Mouse (Mus musculus): ENCODE measurements at regions not wholly inside any gene's neighbourhood (a gene's known extent, or its start where the extent isn't known, plus 50 kb on each side); places are given as distances from the start of the nearest gene placed in this dataset.

- no peak for TF ChIP-seq CTCF (IDR thresholded peaks at IDR 0.05; ENCODE audit: insufficient read depth, low read length)
- no peak for TF ChIP-seq POLR2A (IDR thresholded peaks at IDR 0.05; ENCODE audit: borderline replicate concordance, extremely low read depth, low read depth, low read length)
- H3K4me3 ChIP-seq (replicated peaks; ENCODE audit: extremely low read depth, low read depth, low read length): no peak overlapping the region
- WGBS: 83% methylated on average over 5 of the region's 5 CpGs
- DNase-seq: no peak
- H3K4me1 ChIP-seq (ENCODE audit: control insufficient read depth, insufficient read depth, low read length): no peaks in the 10 kb centered on the region
Measured at GRCm38 (mm10) chr12:32621739-32622138, 197.6 kb upstream of the Nampt start.

DNA sequence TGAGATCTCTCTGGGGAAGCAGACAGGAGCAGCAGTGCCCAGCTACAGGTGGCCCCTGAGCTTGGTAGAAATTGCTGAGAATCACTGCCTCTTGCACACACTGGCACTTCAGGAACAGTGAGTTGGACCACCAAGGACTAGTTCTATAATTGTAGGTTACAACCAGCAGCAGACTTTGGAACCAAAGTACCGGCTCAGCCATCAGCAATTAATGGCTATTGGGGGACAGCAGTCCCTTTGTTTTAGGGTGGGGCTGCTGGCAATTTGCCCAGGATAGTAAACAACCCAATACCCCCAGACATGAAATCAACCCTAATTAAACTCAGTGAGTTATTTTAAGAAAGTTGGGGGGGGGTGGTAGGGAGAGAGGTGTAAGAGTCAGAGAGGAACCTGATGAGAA is 190.8 kb upstream of the Nampt start:
- no peak for TF ChIP-seq CTCF (IDR thresholded peaks at IDR 0.05; ENCODE audit: insufficient read depth, low read length)
- TF ChIP-seq POLR2A (IDR thresholded peaks at IDR 0.05; ENCODE audit: borderline replicate concordance, extremely low read depth, low read depth, low read length): no peak
- Histone ChIP-seq H3K4me1 (ENCODE audit: control insufficient read depth, insufficient read depth, low read length) (peaks cover 5% of the 10 kb centered on the region; the same call in 1 of the 2 replicates), H3K4me3 (replicated peaks; ENCODE audit: extremely low read depth, low read depth, low read length) (no peak overlapping the region)
- 94% methylated on average over 1 of the region's 1 CpGs for WGBS
- no peak for DNase-seq

DNA sequence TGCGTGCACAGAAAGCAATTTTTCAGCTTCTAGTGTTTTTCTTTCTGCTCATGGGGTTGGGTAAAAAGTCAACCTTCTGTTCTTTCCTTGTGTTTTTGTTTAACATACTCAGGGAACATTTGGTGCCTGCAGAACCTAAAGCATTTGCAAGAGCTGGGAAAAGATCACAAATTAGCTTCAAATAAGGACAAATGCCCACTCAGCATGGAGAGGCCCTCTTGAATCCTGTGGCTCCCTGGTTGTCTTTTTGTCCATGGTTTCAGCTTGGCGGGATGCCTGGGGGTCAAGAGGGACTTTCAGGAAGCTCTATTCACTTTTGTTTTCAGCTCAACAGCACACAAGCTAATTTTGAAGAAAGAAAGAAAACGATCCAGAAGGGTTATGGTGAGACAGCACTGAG is 186.4 kb upstream of the Nampt start:
- Histone ChIP-seq H3K4me1 (ENCODE audit: control insufficient read depth, insufficient read depth, low read length) (peaks cover 7% of the 10 kb centered on the region), H3K4me3 (replicated peaks; ENCODE audit: extremely low read depth, low read depth, low read length) (no peak overlapping the region)
- peak; percentile 42 for DNase-seq
- WGBS: 46% methylated on average over 3 of the region's 3 CpGs
- TF ChIP-seq CTCF (IDR thresholded peaks at IDR 0.05; ENCODE audit: insufficient read depth, low read length) (no peak), POLR2A (IDR thresholded peaks at IDR 0.05; ENCODE audit: borderline replicate concordance, extremely low read depth, low read depth, low read length) (no peak)

- Histone ChIP-seq H3K4me3 (replicated peaks; ENCODE audit: extremely low read depth, low read depth, low read length) (no peak overlapping the region), H3K4me1 (ENCODE audit: control insufficient read depth, insufficient read depth, low read length) (peaks cover 7% of the 10 kb centered on the region)
- no peak for TF ChIP-seq POLR2A (IDR thresholded peaks at IDR 0.05; ENCODE audit: borderline replicate concordance, extremely low read depth, low read depth, low read length)
- TF ChIP-seq CTCF (IDR thresholded peaks at IDR 0.05; ENCODE audit: insufficient read depth, low read length): no peak
- 22% methylated on average over 5 of the region's 5 CpGs for WGBS
- no peak for DNase-seq
Measured at GRCm38 (mm10) chr12:32635055-32635454, 184.3 kb upstream of the Nampt start.

- DNase-seq: no peak
- 1% methylated on average over 8 of the region's 8 CpGs for WGBS
- peak overlapping the region; percentile 23 for H3K4me3 ChIP-seq (replicated peaks; ENCODE audit: extremely low read depth, low read depth, low read length)
- H3K4me1 ChIP-seq (ENCODE audit: control insufficient read depth, insufficient read depth, low read length): peaks cover 6% of the 10 kb centered on the region
- TF ChIP-seq CTCF (IDR thresholded peaks at IDR 0.05; ENCODE audit: insufficient read depth, low read length) (peak; percentile 15; the same call in 1 of the 2 replicates), POLR2A (IDR thresholded peaks at IDR 0.05; ENCODE audit: borderline replicate concordance, extremely low read depth, low read depth, low read length) (no peak)
Measured at GRCm38 (mm10) chr12:32637400-32638100, 181.8 kb upstream of the Nampt start.

DNA sequence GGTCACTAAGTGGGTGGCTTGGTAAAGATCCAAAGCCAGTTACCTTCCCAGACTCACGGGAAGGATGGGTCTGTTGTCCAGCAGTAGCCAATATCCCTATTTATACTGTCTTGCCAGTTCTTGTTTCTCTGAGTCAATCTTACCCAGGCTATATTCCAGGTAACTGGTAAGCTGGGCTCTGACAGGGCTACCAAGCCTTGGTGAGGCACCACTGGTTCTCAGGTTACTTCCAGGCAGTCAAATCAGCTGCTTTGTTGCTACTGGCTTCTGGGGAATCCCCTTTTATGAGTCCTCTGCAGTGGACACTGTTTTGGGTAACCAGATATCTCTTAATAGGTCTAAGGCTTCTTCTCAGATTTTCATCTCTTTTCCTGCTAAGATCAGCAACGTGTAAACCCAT is 178.8 kb upstream of the Nampt start:
- no peak for DNase-seq
- WGBS: 64% methylated on average over 2 of the region's 2 CpGs

GRCm38 (mm10) chr12:32642493-32642892 is 176.9 kb upstream of the Nampt start:
- Histone ChIP-seq H3K4me3 (replicated peaks; ENCODE audit: extremely low read depth, low read depth, low read length) (no peak overlapping the region), H3K4me1 (ENCODE audit: control insufficient read depth, insufficient read depth, low read length) (no peaks in the 10 kb centered on the region; the same call in 1 of the 2 replicates)
- DNase-seq: no peak
- WGBS: 32% methylated on average over 1 of the region's 1 CpGs
- TF ChIP-seq CTCF (IDR thresholded peaks at IDR 0.05; ENCODE audit: insufficient read depth, low read length) (no peak), POLR2A (IDR thresholded peaks at IDR 0.05; ENCODE audit: borderline replicate concordance, extremely low read depth, low read depth, low read length) (no peak)

More for the DNA sequence above, 178.8 kb upstream of the Nampt start:
- Histone ChIP-seq H3K4me1 (ENCODE audit: control insufficient read depth, insufficient read depth, low read length) (peaks cover 2% of the 10 kb centered on the region), H3K4me3 (replicated peaks; ENCODE audit: extremely low read depth, low read depth, low read length) (no peak overlapping the region)
- TF ChIP-seq CTCF (IDR thresholded peaks at IDR 0.05; ENCODE audit: insufficient read depth, low read length) (no peak), POLR2A (IDR thresholded peaks at IDR 0.05; ENCODE audit: borderline replicate concordance, extremely low read depth, low read depth, low read length) (no peak)

- Histone ChIP-seq H3K4me3 (replicated peaks; ENCODE audit: extremely low read depth, low read depth, low read length) (no peak overlapping the region), H3K4me1 (ENCODE audit: control insufficient read depth, insufficient read depth, low read length) (no peaks in the 10 kb centered on the region)
- no peak for TF ChIP-seq CTCF (IDR thresholded peaks at IDR 0.05; ENCODE audit: insufficient read depth, low read length)
- no peak for TF ChIP-seq POLR2A (IDR thresholded peaks at IDR 0.05; ENCODE audit: borderline replicate concordance, extremely low read depth, low read depth, low read length)
- DNase-seq: no peak
- 98% methylated on average over 1 of the region's 1 CpGs for WGBS
Measured at GRCm38 (mm10) chr12:32653096-32653495, 166.2 kb upstream of the Nampt start.

- DNase-seq: no peak
- 47% methylated on average over 2 of the region's 2 CpGs for WGBS
- no peak overlapping the region for H3K4me3 ChIP-seq (replicated peaks; ENCODE audit: extremely low read depth, low read depth, low read length)
- no peak for TF ChIP-seq CTCF (IDR thresholded peaks at IDR 0.05; ENCODE audit: insufficient read depth, low read length)
- TF ChIP-seq POLR2A (IDR thresholded peaks at IDR 0.05; ENCODE audit: borderline replicate concordance, extremely low read depth, low read depth, low read length): no peak
- no peaks in the 10 kb centered on the region for H3K4me1 ChIP-seq (ENCODE audit: control insufficient read depth, insufficient read depth, low read length)
Measured at GRCm38 (mm10) chr12:32656194-32656593, 163.2 kb upstream of the Nampt start.

GRCm38 (mm10) chr12:32661782-32662413 is 157.4 kb upstream of the Nampt start:
- WGBS: 69% methylated on average over 8 of the region's 8 CpGs
- Histone ChIP-seq H3K4me3 (replicated peaks; ENCODE audit: extremely low read depth, low read depth, low read length) (no peak overlapping the region), H3K4me1 (ENCODE audit: control insufficient read depth, insufficient read depth, low read length) (peaks cover 3% of the 10 kb centered on the region; the same call in 1 of the 2 replicates)
- TF ChIP-seq CTCF (IDR thresholded peaks at IDR 0.05; ENCODE audit: insufficient read depth, low read length) (no peak), POLR2A (IDR thresholded peaks at IDR 0.05; ENCODE audit: borderline replicate concordance, extremely low read depth, low read depth, low read length) (no peak)
- no peak for DNase-seq

All from lung, adult 2 months (tissue).